Mouse (Mus musculus): ENCODE measurements at regions not wholly inside any gene's neighbourhood (a gene's known extent, or its start where the extent isn't known, plus 50 kb on each side); places are given as distances from the start of the nearest gene placed in this dataset.

- 61% methylated on average over 4 of the region's 4 CpGs for WGBS
- Histone ChIP-seq H3K4me3 (ENCODE audit: low read depth, low read length) (no peak overlapping the region), H3K27me3 (ENCODE audit: insufficient read depth, low read length) (no peaks in the 10 kb centered on the region), H3K9ac (no peak overlapping the region), H3K27ac (ENCODE audit: low read depth, low read length) (no peak overlapping the region), H3K4me1 (ENCODE audit: insufficient read depth) (no peaks in the 10 kb centered on the region), H3K36me3 (ENCODE audit: insufficient read depth) (no peaks in the 10 kb centered on the region), H3K9me3 (ENCODE audit: low read length) (no peaks in the 10 kb centered on the region), H3K4me2 (ENCODE audit: low read depth) (no peak overlapping the region)
- no peak for ATAC-seq
- TF ChIP-seq CTCF (IDR thresholded peaks at IDR 0.05; ENCODE audit: low read depth), result no peak
- no peak for DNase-seq
Observed at GRCm38 (mm10) chr11:57413271-57413670, 105.1 kb downstream of the Fam114a2 start.

DNA sequence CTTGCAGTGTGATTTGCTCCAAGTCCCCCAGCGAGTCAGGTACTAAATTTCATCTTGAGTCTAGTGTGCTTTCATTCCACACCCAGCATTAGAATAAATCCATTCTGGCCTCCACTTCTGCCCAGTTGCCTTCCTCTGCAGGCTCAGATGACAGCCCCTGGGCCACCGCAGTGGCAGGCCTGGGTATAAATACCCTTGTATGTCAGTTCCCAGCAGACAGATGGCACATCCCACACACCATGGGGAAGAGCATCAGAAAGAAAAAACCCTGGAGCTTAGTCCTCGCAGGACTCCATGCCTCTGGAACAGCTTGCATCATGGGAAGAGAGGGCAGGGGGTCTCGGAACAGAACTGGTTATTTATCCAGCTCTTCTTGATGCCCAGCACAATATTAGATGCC lies 105.7 kb downstream of the Fam114a2 start:
- H3K9me3 ChIP-seq (ENCODE audit: low read length), result no peaks in the 10 kb centered on the region
- H3K27ac ChIP-seq (ENCODE audit: low read depth, low read length), result no peak overlapping the region
- H3K9ac ChIP-seq, result no peak overlapping the region
- WGBS, result 73% methylated on average over 4 of the region's 4 CpGs
- H3K4me2 ChIP-seq (ENCODE audit: low read depth), result no peak overlapping the region
- no peak overlapping the region for H3K4me3 ChIP-seq (ENCODE audit: low read depth, low read length)
- no peaks in the 10 kb centered on the region for H3K27me3 ChIP-seq (ENCODE audit: insufficient read depth, low read length)
- H3K4me1 ChIP-seq (ENCODE audit: insufficient read depth), result no peaks in the 10 kb centered on the region
- no peaks in the 10 kb centered on the region for H3K36me3 ChIP-seq (ENCODE audit: insufficient read depth)
- TF ChIP-seq CTCF (IDR thresholded peaks at IDR 0.05; ENCODE audit: low read depth), result no peak
- DNase-seq (no peak), ATAC-seq (no peak)

- no peak overlapping the region for H3K27ac ChIP-seq (ENCODE audit: low read depth, low read length)
- DNase-seq (peak; percentile 66), ATAC-seq (peak; percentile 51; the same call in 1 of the 2 replicates)
- no peaks in the 10 kb centered on the region for H3K27me3 ChIP-seq (ENCODE audit: insufficient read depth, low read length)
- H3K9me3 ChIP-seq (ENCODE audit: low read length), result 0 out of 2 replicates have a peak, but pooled peaks cover 5% of the 10 kb centered on the region
- no peaks in the 10 kb centered on the region for H3K36me3 ChIP-seq (ENCODE audit: insufficient read depth)
- no peak overlapping the region for H3K4me2 ChIP-seq (ENCODE audit: low read depth)
- H3K9ac ChIP-seq, result no peak overlapping the region
- 46% methylated on average over 9 of the region's 9 CpGs for WGBS
- H3K4me3 ChIP-seq (ENCODE audit: low read depth, low read length), result no peak overlapping the region
- no peaks in the 10 kb centered on the region for H3K4me1 ChIP-seq (ENCODE audit: insufficient read depth)
- no peak for TF ChIP-seq CTCF (IDR thresholded peaks at IDR 0.05; ENCODE audit: low read depth)
Observed at GRCm38 (mm10) chr11:57404172-57404571, 114.2 kb downstream of the Fam114a2 start.

GRCm38 (mm10) chr11:57401610-57402009 lies 116.8 kb downstream of the Fam114a2 start:
- 17% methylated on average over 2 of the region's 2 CpGs for WGBS
- ATAC-seq, result peak; percentile 29; the same call in 1 of the 2 replicates
- no peak for DNase-seq

DNA sequence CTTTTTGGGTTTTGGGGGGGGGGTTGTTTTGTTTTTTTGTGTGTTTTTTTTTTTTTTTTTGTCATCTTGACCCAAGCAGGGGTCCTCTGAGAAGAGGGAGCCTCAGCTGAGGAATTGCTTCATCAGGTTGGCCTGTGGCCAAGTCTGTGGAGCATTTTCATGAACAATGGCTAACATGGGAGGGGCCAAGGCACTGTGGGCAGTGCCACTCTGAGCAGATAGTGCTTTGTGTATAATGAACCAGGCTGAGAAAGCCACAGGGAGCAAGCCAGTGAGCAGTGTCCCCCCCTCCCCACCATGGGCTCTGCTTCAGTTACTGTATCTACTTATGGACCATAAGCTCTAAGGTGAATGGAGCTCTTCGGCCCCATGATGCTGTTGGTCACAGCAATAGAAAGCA lies 119.1 kb downstream of the Fam114a2 start:
- Histone ChIP-seq H3K27me3 (ENCODE audit: insufficient read depth, low read length) (no peaks in the 10 kb centered on the region), H3K9ac (no peak overlapping the region), H3K4me1 (ENCODE audit: insufficient read depth) (no peaks in the 10 kb centered on the region), H3K36me3 (ENCODE audit: insufficient read depth) (no peaks in the 10 kb centered on the region), H3K4me3 (ENCODE audit: low read depth, low read length) (no peak overlapping the region), H3K9me3 (ENCODE audit: low read length) (no peaks in the 10 kb centered on the region), H3K27ac (ENCODE audit: low read depth, low read length) (no peak overlapping the region), H3K4me2 (ENCODE audit: low read depth) (no peak overlapping the region)
- DNase-seq (no peak), ATAC-seq (no peak)
- no peak for TF ChIP-seq CTCF (IDR thresholded peaks at IDR 0.05; ENCODE audit: low read depth)
- 74% methylated on average over 1 of the region's 1 CpGs for WGBS

More at GRCm38 (mm10) chr11:57401610-57402009, 116.8 kb downstream of the Fam114a2 start:
- Histone ChIP-seq H3K9me3 (ENCODE audit: low read length) (no peaks in the 10 kb centered on the region), H3K27ac (ENCODE audit: low read depth, low read length) (no peak overlapping the region), H3K36me3 (ENCODE audit: insufficient read depth) (no peaks in the 10 kb centered on the region), H3K4me1 (ENCODE audit: insufficient read depth) (no peaks in the 10 kb centered on the region), H3K9ac (no peak overlapping the region), H3K4me3 (ENCODE audit: low read depth, low read length) (no peak overlapping the region), H3K4me2 (ENCODE audit: low read depth) (no peak overlapping the region), H3K27me3 (ENCODE audit: insufficient read depth, low read length) (no peaks in the 10 kb centered on the region)
- no peak for TF ChIP-seq CTCF (IDR thresholded peaks at IDR 0.05; ENCODE audit: low read depth)

GRCm38 (mm10) chr11:57396429-57396828 lies 122.0 kb downstream of the Fam114a2 start:
- Histone ChIP-seq H3K4me1 (ENCODE audit: insufficient read depth) (no peaks in the 10 kb centered on the region), H3K4me2 (ENCODE audit: low read depth) (no peak overlapping the region), H3K9me3 (ENCODE audit: low read length) (no peaks in the 10 kb centered on the region), H3K9ac (no peak overlapping the region), H3K36me3 (ENCODE audit: insufficient read depth) (no peaks in the 10 kb centered on the region), H3K27ac (ENCODE audit: low read depth, low read length) (no peak overlapping the region), H3K4me3 (ENCODE audit: low read depth, low read length) (no peak overlapping the region), H3K27me3 (ENCODE audit: insufficient read depth, low read length) (no peaks in the 10 kb centered on the region)
- no peak for TF ChIP-seq CTCF (IDR thresholded peaks at IDR 0.05; ENCODE audit: low read depth)
- WGBS, result 23% methylated on average over 3 of the region's 3 CpGs
- ATAC-seq (no peak), DNase-seq (no peak)

- 81% methylated on average over 4 of the region's 4 CpGs for WGBS
Observed at GRCm38 (mm10) chr11:57390826-57391225, 127.6 kb downstream of the Fam114a2 start.

More at GRCm38 (mm10) chr11:57390826-57391225, 127.6 kb downstream of the Fam114a2 start:
- no peak overlapping the region for H3K4me2 ChIP-seq (ENCODE audit: low read depth)
- DNase-seq (no peak), ATAC-seq (no peak)
- no peaks in the 10 kb centered on the region for H3K27me3 ChIP-seq (ENCODE audit: insufficient read depth, low read length)
- H3K36me3 ChIP-seq (ENCODE audit: insufficient read depth), result no peaks in the 10 kb centered on the region
- no peaks in the 10 kb centered on the region for H3K9me3 ChIP-seq (ENCODE audit: low read length)
- no peak overlapping the region for H3K27ac ChIP-seq (ENCODE audit: low read depth, low read length)
- no peak overlapping the region for H3K9ac ChIP-seq
- H3K4me1 ChIP-seq (ENCODE audit: insufficient read depth), result no peaks in the 10 kb centered on the region
- TF ChIP-seq CTCF (IDR thresholded peaks at IDR 0.05; ENCODE audit: low read depth), result no peak
- no peak overlapping the region for H3K4me3 ChIP-seq (ENCODE audit: low read depth, low read length)
